Mouse (Mus musculus) E14TG2a.4 (cell line): ENCODE data around the gene Ltf.

ENCODE experiments used
- H3K27me3 ChIP-seq: 2 replicates; pipeline ENCODE4 v1.6.1; 2014; ENCODE audit warnings: low read length, control low read depth; ENCODE audit not compliant: insufficient read depth
- H3K36me3 ChIP-seq: 2 replicates; pipeline ENCODE4 v1.6.1; 2014; ENCODE audit warnings: low read length, control low read depth; ENCODE audit not compliant: insufficient read depth
- H3K4me1 ChIP-seq: replicated peaks from 2 replicates; pipeline ENCODE4 v1.6.1; 2014; ENCODE audit warnings: low read depth, low read length, control low read depth
- H3K4me3 ChIP-seq: replicated peaks from 2 replicates; pipeline ENCODE4 v1.5.1; 2014; ENCODE audit warnings: mild to moderate bottlenecking, low read length
- H3K9me3 ChIP-seq: 2 replicates; pipeline ENCODE4 v1.6.1; 2014; ENCODE audit warnings: low read length, control low read depth
- CTCF ChIP-seq: conservative IDR thresholded peaks from 2 replicates; pipeline ENCODE4 v1.5.1; 2014; ENCODE audit warnings: low read length
- NANOG ChIP-seq: IDR thresholded peaks from 2 replicates; pipeline ENCODE4 v1.6.1; 2014; ENCODE audit warnings: borderline replicate concordance, low read length, mixed read lengths
- POU5F1 ChIP-seq: IDR thresholded peaks from 2 replicates; pipeline ENCODE4 v1.6.1; 2014; ENCODE audit warnings: low read length, borderline replicate concordance

Ltf gene

DNA sequence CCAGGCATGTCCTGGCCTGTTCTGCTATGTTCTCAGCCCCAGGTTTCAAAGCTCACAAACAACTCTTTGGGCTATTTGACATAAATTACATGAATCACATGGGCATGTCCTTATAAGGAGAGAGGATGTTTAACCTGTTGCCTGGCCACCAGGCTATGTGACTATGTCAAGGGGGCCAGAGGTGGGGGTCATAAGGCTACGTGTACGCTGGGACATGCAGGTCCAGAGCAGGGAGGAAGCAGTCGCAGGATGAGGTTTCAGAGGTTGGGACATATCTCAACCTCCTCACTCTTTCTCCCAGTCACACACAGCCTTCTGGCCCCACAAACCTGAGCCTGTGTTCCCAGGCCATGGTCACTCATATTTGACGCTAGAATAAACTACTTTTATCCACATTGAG is 48.0 kb downstream of the Ltf start:
- Histone ChIP-seq H3K27me3 (0 out of 2 replicates have a peak, but pooled peaks cover 4% of the 10 kb centered on the region), H3K36me3 (no peaks in the 10 kb centered on the region), H3K9me3 (no peaks in the 10 kb centered on the region), H3K4me3 (no peak overlapping the region), H3K4me1 (peaks cover 8% of the 10 kb centered on the region)
- no peak for TF ChIP-seq POU5F1
- TF ChIP-seq NANOG, result no peak
- TF ChIP-seq CTCF, result no peak

DNA sequence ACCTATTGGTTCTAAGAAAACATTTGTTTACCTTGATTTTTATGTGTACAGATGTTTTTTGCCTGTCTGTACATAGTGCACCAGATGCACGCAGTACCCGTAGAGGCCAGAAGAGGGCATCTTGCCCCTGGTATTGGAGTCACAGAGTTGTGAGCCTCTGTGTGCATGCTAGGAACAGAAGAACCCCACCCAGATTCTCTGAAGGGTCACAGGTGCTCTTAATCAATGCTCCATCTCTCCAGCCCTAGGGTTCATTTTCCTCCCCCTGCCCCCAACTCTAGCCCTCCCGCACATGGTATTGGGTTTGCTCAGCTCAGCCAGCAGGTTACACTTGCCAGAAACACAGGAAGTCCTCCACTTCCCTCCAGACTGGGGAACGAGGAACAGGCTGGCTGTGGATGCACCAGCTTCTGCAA is 51.5 kb downstream of the Ltf start:
- 0 out of 2 replicates have a peak, but pooled peaks cover 4% of the 10 kb centered on the region for H3K27me3 ChIP-seq
- TF ChIP-seq CTCF (peak; percentile 92), NANOG (no peak)

DNA sequence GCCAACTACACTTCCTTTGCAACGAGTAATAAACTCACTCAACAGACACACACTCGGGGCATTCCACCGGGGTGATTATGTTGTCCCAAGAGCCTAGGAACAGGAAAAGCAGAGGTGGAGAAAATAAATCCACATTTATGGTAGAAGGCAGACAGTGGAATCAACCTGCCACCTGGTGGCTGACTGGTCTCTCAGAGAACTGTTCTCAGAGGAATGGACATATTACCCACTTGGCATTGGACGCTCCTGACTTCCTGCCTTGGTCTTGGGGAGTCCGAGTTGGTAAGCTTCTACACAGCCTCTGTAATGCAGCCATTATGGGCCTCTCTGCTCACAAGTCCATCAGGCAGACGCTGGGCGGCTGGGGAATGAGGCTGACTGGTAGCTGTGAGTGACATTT is 53.1 kb downstream of the Ltf start:
- Histone ChIP-seq H3K4me1 (peaks cover 8% of the 10 kb centered on the region), H3K4me3 (no peak overlapping the region), H3K9me3 (peaks cover 30% of the 10 kb centered on the region), H3K27me3 (0 out of 2 replicates have a peak, but pooled peaks cover 4% of the 10 kb centered on the region), H3K36me3 (no peaks in the 10 kb centered on the region)
- no peak for TF ChIP-seq POU5F1
- no peak for TF ChIP-seq CTCF
- no peak for TF ChIP-seq NANOG

More for the DNA sequence above, 51.5 kb downstream of the Ltf start:
- Histone ChIP-seq H3K36me3 (no peaks in the 10 kb centered on the region), H3K4me3 (no peak overlapping the region), H3K9me3 (peaks cover 30% of the 10 kb centered on the region), H3K4me1 (peaks cover 8% of the 10 kb centered on the region)

DNA sequence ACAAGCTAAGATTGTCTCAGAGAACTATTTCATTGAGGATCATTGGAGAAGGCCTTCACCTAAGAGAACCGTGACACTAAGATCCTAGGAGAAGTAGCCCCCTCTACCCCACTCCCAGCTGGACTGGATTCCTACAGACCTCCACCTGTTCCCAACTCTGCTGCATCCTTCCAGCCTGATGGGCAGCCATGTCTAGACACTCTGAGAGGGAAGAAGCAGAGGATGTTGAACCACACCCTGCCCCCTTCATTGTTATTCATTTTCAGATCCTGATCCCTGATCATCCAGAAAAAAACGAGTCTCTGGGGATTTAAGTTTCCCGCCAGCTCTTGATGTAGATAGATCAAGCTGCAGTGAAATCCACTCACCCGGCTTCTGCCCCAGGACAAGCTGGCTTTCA is 53.9 kb downstream of the Ltf start:
- peaks cover 30% of the 10 kb centered on the region for H3K9me3 ChIP-seq
- H3K27me3 ChIP-seq, result 0 out of 2 replicates have a peak, but pooled peaks cover 4% of the 10 kb centered on the region
- H3K36me3 ChIP-seq, result no peaks in the 10 kb centered on the region
- peaks cover 8% of the 10 kb centered on the region for H3K4me1 ChIP-seq
- TF ChIP-seq NANOG, result no peak
- TF ChIP-seq POU5F1, result no peak
- no peak for TF ChIP-seq CTCF
- H3K4me3 ChIP-seq, result no peak overlapping the region

DNA sequence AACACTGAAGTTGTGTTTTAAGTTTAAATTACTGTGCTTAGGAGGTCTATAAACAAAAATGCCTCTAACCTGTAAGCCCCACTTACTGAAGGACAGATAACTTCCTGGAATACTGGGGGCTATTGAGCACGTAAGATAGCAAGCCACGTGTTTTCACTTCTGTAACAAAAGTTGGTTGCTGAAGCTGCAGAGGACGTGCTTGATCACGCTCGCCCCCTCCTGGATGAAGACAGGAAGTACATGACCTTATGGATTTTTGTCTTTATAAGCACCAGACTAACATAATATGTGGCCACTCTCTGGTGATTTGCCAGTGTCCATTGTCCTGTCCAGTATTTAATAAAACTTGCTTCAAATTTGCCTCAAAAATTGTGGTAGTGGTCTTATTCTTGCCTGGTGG is 58.7 kb downstream of the Ltf start:
- no peak for TF ChIP-seq NANOG
- peak; percentile 45 for TF ChIP-seq CTCF
- Histone ChIP-seq H3K4me3 (no peak overlapping the region), H3K36me3 (no peaks in the 10 kb centered on the region), H3K9me3 (peaks cover 24% of the 10 kb centered on the region), H3K27me3 (peaks cover 4% of the 10 kb centered on the region; the same call in 1 of the 2 replicates), H3K4me1 (no peaks in the 10 kb centered on the region)

DNA sequence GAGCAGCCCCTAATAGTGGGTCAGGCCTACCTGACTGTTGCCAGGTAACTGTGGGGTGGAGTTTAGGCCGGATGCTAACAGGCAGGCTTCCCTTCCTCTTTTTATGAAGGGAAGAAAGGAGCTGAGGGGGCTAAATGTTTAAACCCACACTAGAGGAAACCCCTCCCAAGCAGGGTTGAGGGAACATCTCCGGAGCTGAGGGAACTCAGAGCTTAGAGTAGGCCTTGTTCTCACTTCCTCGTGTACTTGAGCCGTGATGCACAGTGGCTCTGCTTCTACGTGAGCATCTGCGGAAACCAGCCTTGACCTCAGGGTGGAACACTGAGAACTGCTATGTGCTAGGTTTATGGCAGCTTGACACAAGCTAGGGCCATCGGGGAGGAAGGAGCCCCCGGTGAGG is 61.7 kb downstream of the Ltf start:
- H3K9me3 ChIP-seq, result no peaks in the 10 kb centered on the region
- peaks cover 2% of the 10 kb centered on the region; the same call in 1 of the 2 replicates for H3K4me1 ChIP-seq
- H3K4me3 ChIP-seq, result no peak overlapping the region
- peaks cover 10% of the 10 kb centered on the region; the same call in 1 of the 2 replicates for H3K27me3 ChIP-seq
- H3K36me3 ChIP-seq, result no peaks in the 10 kb centered on the region
- no peak for TF ChIP-seq CTCF
- TF ChIP-seq NANOG, result no peak
- no peak for TF ChIP-seq POU5F1

DNA sequence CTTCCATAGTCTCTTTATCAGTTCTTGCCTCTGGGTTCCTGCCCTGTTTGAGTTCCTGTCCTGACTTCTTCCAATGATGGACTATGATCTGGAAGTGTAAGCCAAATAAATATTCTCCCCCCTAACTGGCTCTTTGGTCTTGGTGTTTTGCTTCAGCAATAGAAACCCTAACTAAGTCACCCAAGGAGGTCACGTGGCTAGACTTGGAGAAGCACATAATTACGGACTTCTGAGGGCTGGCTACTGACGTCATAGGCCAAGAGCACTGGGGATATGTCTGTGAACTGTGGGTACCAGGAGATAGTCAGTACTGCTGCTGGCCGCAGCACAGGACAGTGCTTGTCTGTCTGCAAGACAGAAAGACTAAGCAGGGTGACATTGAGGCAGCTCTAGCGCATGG is 62.7 kb downstream of the Ltf start:
- Histone ChIP-seq H3K9me3 (no peaks in the 10 kb centered on the region), H3K36me3 (no peaks in the 10 kb centered on the region), H3K4me3 (no peak overlapping the region), H3K27me3 (peaks cover 10% of the 10 kb centered on the region; the same call in 1 of the 2 replicates), H3K4me1 (peaks cover 6% of the 10 kb centered on the region; the same call in 1 of the 2 replicates)
- TF ChIP-seq CTCF, result no peak
- TF ChIP-seq POU5F1, result no peak
- no peak for TF ChIP-seq NANOG

DNA sequence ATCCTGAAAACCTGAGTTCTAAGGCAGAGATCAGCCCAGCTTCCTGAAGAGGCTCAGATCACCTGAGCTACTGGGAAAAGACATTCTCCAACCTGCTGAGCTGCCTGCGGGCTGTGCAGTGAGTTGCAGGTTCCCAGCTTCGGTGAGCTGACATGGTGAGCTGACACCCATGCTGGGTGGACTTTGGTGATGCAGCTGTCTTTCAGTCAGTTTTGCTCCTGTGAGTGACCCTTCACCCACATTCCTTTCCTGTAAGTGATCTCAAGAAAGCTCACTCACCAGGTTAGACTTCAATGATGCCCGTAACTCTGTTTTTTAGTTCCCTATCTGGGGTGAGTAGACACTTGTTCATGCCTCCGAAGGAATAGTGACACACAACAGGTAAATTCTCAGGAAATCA is 66.3 kb downstream of the Ltf start:
- H3K36me3 ChIP-seq, result no peaks in the 10 kb centered on the region
- H3K9me3 ChIP-seq, result no peaks in the 10 kb centered on the region
- peaks cover 34% of the 10 kb centered on the region for H3K4me1 ChIP-seq
- TF ChIP-seq POU5F1, result no peak
- no peak for TF ChIP-seq NANOG
- TF ChIP-seq CTCF, result no peak
- H3K27me3 ChIP-seq, result peaks cover 10% of the 10 kb centered on the region; the same call in 1 of the 2 replicates
- no peak overlapping the region for H3K4me3 ChIP-seq

DNA sequence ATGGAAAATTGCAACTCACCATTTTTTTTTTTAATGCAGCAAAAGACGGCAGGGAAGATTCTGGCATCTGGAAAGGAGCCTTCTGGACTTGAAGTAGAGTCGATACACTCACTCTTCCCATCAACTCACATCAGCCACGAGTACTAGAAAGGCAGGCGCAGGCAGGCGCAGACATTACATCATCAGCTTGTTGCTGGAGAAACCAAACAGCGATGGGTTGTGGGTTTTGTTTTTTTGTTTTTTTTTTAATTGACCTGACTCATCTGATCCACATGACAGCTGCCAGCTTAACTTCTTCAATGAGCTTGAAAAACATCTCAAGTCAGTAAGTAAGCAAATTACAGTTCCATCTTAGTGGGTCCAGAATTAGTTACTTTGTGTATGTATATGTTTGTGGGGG is 67.1 kb downstream of the Ltf start:
- no peak for TF ChIP-seq CTCF
- no peak for TF ChIP-seq POU5F1
- TF ChIP-seq NANOG, result no peak
- Histone ChIP-seq H3K27me3 (peaks cover 10% of the 10 kb centered on the region; the same call in 1 of the 2 replicates), H3K4me3 (no peak overlapping the region), H3K4me1 (peaks cover 34% of the 10 kb centered on the region), H3K9me3 (no peaks in the 10 kb centered on the region), H3K36me3 (no peaks in the 10 kb centered on the region)
